Mouse (Mus musculus): ENCODE data around the gene Gm20605. TPM values are rescaled to one million over a fixed set of nuclear protein-coding genes. Genes with fewer than 3 reads are reported as not detected.
"Not testable (repeated sequence)": the region's sequence is repeated elsewhere in the genome, so short reads cannot be mapped to it uniquely, and the experiment has no call there.

Gene Gm20605
- polyA plus RNA-seq, 1 experiment from 2014 or later, result 18.4 TPM

- WGBS, result 2% methylated on average over 12 of the region's 12 CpGs
- H3K27me3 ChIP-seq (ENCODE audit: insufficient read depth, low read length), result no peaks in the 10 kb centered on the region; the same call in 1 of the 2 replicates
- H3K9me3 ChIP-seq (ENCODE audit: low read length), result no peaks in the 10 kb centered on the region
- peak overlapping the region; percentile 66 for H3K9ac ChIP-seq (replicated peaks; ENCODE audit: low read length)
- peak overlapping the region; percentile 46 for H3K4me3 ChIP-seq (ENCODE audit: low read length)
- peaks cover 12% of the 10 kb centered on the region for H3K36me3 ChIP-seq (ENCODE audit: insufficient read depth, low read length)
- H3K27ac ChIP-seq (ENCODE audit: low read length), result peak overlapping the region; percentile 96
- H3K4me2 ChIP-seq (replicated peaks; ENCODE audit: low read depth, low read length), result peak overlapping the region; percentile 58
- peak; percentile 59 for ATAC-seq (ENCODE audit: low FRiP score, low TSS enrichment)
- peaks cover 56% of the 10 kb centered on the region for H3K4me1 ChIP-seq (ENCODE audit: insufficient read depth, low read length)
These were observed 18.3 kb upstream of the Gm20605 start for GRCm38 (mm10) chr5:137610548-137611244.

DNA sequence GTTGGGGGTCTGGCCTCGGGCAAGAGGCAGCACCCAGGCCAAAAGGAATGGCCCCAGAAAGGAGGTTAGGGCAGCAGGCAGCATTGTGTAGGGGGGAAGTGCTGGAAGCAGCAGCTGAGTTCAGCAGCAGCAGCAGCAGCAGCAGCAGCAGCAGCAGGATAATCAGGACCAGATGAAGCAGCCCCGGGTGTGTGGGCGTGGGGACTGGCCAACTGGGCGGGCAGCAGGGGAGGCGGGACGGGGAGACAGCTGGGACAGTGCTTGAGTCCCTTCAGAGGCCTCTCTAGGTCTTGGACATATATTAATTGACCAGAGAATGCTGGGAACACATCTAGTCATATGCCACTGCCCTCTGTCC lies 17.8 kb upstream of the Gm20605 start:
- WGBS, result 3% methylated on average over 6 of the region's 6 CpGs
- peak overlapping the region; percentile 58 for H3K4me2 ChIP-seq (replicated peaks; ENCODE audit: low read depth, low read length)
- ATAC-seq (ENCODE audit: low FRiP score, low TSS enrichment), result peak; percentile 82
- peak overlapping the region; percentile 46 for H3K4me3 ChIP-seq (ENCODE audit: low read length)
- peaks cover 56% of the 10 kb centered on the region for H3K4me1 ChIP-seq (ENCODE audit: insufficient read depth, low read length)
- peak overlapping the region; percentile 66 for H3K9ac ChIP-seq (replicated peaks; ENCODE audit: low read length)
- no peaks in the 10 kb centered on the region for H3K9me3 ChIP-seq (ENCODE audit: low read length)
- peak overlapping the region; percentile 96 for H3K27ac ChIP-seq (ENCODE audit: low read length)
- no peaks in the 10 kb centered on the region; the same call in 1 of the 2 replicates for H3K27me3 ChIP-seq (ENCODE audit: insufficient read depth, low read length)
- peaks cover 9% of the 10 kb centered on the region for H3K36me3 ChIP-seq (ENCODE audit: insufficient read depth, low read length)

GRCm38 (mm10) chr5:137613076-137613475 lies 15.9 kb upstream of the Gm20605 start:
- ATAC-seq (ENCODE audit: low FRiP score, low TSS enrichment), result no peak
- Histone ChIP-seq H3K4me1 (ENCODE audit: insufficient read depth, low read length) (peaks cover 53% of the 10 kb centered on the region), H3K9me3 (ENCODE audit: low read length) (no peaks in the 10 kb centered on the region), H3K9ac (replicated peaks; ENCODE audit: low read length) (0 out of 2 replicates have a peak overlapping the region, but pooled peaks have one; percentile 35), H3K4me2 (replicated peaks; ENCODE audit: low read depth, low read length) (no peak overlapping the region), H3K27ac (ENCODE audit: low read length) (no peak overlapping the region), H3K27me3 (ENCODE audit: insufficient read depth, low read length) (no peaks in the 10 kb centered on the region; the same call in 1 of the 2 replicates), H3K4me3 (ENCODE audit: low read length) (no peak overlapping the region), H3K36me3 (ENCODE audit: insufficient read depth, low read length) (no peaks in the 10 kb centered on the region)
- 61% methylated on average over 5 of the region's 5 CpGs for WGBS

GRCm38 (mm10) chr5:137613550-137613949 lies 15.4 kb upstream of the Gm20605 start, which contains the start of gene Pcolce:
TSS of gene Pcolce (minus strand) at chr5:137613784.
- no peak within 1 kb of the TSS for H3K27ac ChIP-seq (ENCODE audit: low read length)
- H3K9me3 ChIP-seq (ENCODE audit: low read length), result no peaks in the 10 kb centered on the region
- no peaks in the 10 kb centered on the region for H3K27me3 ChIP-seq (ENCODE audit: insufficient read depth, low read length)
- H3K4me1 ChIP-seq (ENCODE audit: insufficient read depth, low read length), result peaks cover 48% of the 10 kb centered on the region
- H3K9ac ChIP-seq (replicated peaks; ENCODE audit: low read length), result 0 out of 2 replicates have a peak within 1 kb of the TSS, but pooled peaks have one; percentile 35
- no peak within 1 kb of the TSS for H3K4me3 ChIP-seq (ENCODE audit: low read length)
- ATAC-seq (ENCODE audit: low FRiP score, low TSS enrichment), result no peak
- H3K36me3 ChIP-seq (ENCODE audit: insufficient read depth, low read length), result no peaks in the 10 kb centered on the region
- WGBS, result 21% methylated on average over 11 of the region's 11 CpGs
- 0 out of 2 replicates have a peak within 1 kb of the TSS, but pooled peaks have one; percentile 2 for H3K4me2 ChIP-seq (replicated peaks; ENCODE audit: low read depth, low read length)

GRCm38 (mm10) chr5:137614921-137615320 lies 14.1 kb upstream of the Gm20605 start:
- H3K4me3 ChIP-seq (ENCODE audit: low read length); H3K27me3 ChIP-seq (ENCODE audit: insufficient read depth, low read length); H3K27ac ChIP-seq (ENCODE audit: low read length); H3K36me3 ChIP-seq (ENCODE audit: insufficient read depth, low read length); H3K9me3 ChIP-seq (ENCODE audit: low read length); H3K9ac ChIP-seq (replicated peaks; ENCODE audit: low read length); H3K4me2 ChIP-seq (replicated peaks; ENCODE audit: low read depth, low read length); ATAC-seq (ENCODE audit: low FRiP score, low TSS enrichment): not testable (repeated sequence)
- WGBS, result 92% methylated on average over 2 of the region's 2 CpGs
- H3K4me1 ChIP-seq (ENCODE audit: insufficient read depth, low read length), result peaks cover 35% of the 10 kb centered on the region

- H3K27ac ChIP-seq (ENCODE audit: low read length), result no peak overlapping the region
- no peak overlapping the region for H3K9ac ChIP-seq (replicated peaks; ENCODE audit: low read length)
These were observed 13.6 kb upstream of the Gm20605 start for GRCm38 (mm10) chr5:137615347-137615746.

DNA sequence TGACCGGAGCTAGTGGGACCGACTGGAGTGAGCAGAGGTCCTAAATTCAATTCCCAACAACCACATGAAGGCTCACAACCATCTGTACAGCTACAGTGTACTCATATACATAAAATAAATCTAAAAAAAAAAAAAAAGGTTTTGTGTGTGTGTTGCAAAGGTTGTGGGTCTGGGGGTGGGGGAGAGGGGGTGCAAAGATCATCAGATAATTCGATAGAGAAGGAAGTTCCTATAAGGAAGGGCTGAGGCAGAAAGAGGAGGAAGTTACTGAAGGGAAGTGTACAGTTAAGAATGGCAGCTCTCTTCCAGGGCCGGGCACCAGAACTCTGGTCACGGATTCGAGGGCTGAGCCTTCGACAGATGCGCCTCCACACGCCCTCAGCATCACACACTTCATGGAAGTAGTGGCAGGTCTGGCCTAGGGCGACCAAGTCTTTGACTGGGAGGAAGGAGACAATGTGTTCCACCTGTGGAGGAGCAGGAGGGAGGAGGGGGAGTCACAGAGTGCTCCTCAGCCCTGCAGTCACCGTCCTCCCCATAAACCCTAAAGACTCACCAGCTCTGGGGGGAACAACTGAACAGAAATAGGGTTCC lies 4.9 kb upstream of the Gm20605 start:
- Histone ChIP-seq H3K4me1 (ENCODE audit: insufficient read depth, low read length) (0 out of 2 replicates have a peak, but pooled peaks cover 5% of the 10 kb centered on the region), H3K27me3 (ENCODE audit: insufficient read depth, low read length) (no peaks in the 10 kb centered on the region), H3K9me3 (ENCODE audit: low read length) (no peaks in the 10 kb centered on the region), H3K9ac (replicated peaks; ENCODE audit: low read length) (no peak overlapping the region), H3K4me2 (replicated peaks; ENCODE audit: low read depth, low read length) (no peak overlapping the region), H3K27ac (ENCODE audit: low read length) (no peak overlapping the region), H3K4me3 (ENCODE audit: low read length) (no peak overlapping the region), H3K36me3 (ENCODE audit: insufficient read depth, low read length) (no peaks in the 10 kb centered on the region)
- WGBS, result 80% methylated on average over 11 of the region's 11 CpGs
- ATAC-seq (ENCODE audit: low FRiP score, low TSS enrichment), result no peak

More at GRCm38 (mm10) chr5:137615347-137615746, 13.6 kb upstream of the Gm20605 start:
- peaks cover 31% of the 10 kb centered on the region for H3K4me1 ChIP-seq (ENCODE audit: insufficient read depth, low read length)
- 85% methylated on average over 7 of the region's 7 CpGs for WGBS
- H3K27me3 ChIP-seq (ENCODE audit: insufficient read depth, low read length), result no peaks in the 10 kb centered on the region
- H3K4me3 ChIP-seq (ENCODE audit: low read length), result no peak overlapping the region
- no peaks in the 10 kb centered on the region for H3K9me3 ChIP-seq (ENCODE audit: low read length)
- no peak for ATAC-seq (ENCODE audit: low FRiP score, low TSS enrichment)
- no peaks in the 10 kb centered on the region for H3K36me3 ChIP-seq (ENCODE audit: insufficient read depth, low read length)
- no peak overlapping the region for H3K4me2 ChIP-seq (replicated peaks; ENCODE audit: low read depth, low read length)

- peak overlapping the region; percentile 58 for H3K4me3 ChIP-seq (ENCODE audit: low read length)
- peaks cover 39% of the 10 kb centered on the region for H3K4me1 ChIP-seq (ENCODE audit: insufficient read depth, low read length)
- H3K9me3 ChIP-seq (ENCODE audit: low read length), result no peaks in the 10 kb centered on the region
- peak overlapping the region; percentile 70 for H3K9ac ChIP-seq (replicated peaks; ENCODE audit: low read length)
- ATAC-seq (ENCODE audit: low FRiP score, low TSS enrichment), result no peak
- 0 out of 2 replicates have a peak, but pooled peaks cover under 1% of the 10 kb centered on the region for H3K36me3 ChIP-seq (ENCODE audit: insufficient read depth, low read length)
- no peaks in the 10 kb centered on the region for H3K27me3 ChIP-seq (ENCODE audit: insufficient read depth, low read length)
- H3K27ac ChIP-seq (ENCODE audit: low read length), result peak overlapping the region; percentile 80
- H3K4me2 ChIP-seq (replicated peaks; ENCODE audit: low read depth, low read length), result peak overlapping the region; percentile 65
- 3% methylated on average over 9 of the region's 9 CpGs for WGBS
These were observed 984 bp upstream of the Gm20605 start for GRCm38 (mm10) chr5:137627991-137628390.

DNA sequence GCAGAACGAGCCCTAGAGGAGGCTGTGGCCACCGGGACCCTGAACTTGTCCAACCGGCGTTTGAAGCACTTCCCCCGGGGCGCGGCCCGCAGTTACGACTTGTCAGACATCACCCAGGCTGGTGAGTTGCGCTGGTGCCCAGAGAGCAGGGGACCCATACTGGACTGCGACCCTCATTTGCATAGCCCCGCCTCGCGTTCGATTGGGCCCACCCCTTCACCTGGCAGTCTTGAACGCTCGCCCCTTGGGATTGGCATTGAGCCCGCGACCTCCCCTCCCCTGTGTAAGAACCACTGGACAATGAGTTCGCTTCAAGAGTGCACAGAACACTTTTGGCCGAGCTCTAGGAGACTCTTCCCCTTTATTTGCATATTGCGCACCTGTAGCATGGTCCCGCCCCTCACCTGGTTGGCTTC lies 339 bp downstream of the Gm20605 start:
- peak; percentile 57 for ATAC-seq (ENCODE audit: low FRiP score, low TSS enrichment)
- Histone ChIP-seq H3K9me3 (ENCODE audit: low read length) (no peaks in the 10 kb centered on the region), H3K27me3 (ENCODE audit: insufficient read depth, low read length) (no peaks in the 10 kb centered on the region), H3K4me2 (replicated peaks; ENCODE audit: low read depth, low read length) (peak overlapping the region; percentile 89), H3K9ac (replicated peaks; ENCODE audit: low read length) (peak overlapping the region; percentile 85), H3K4me3 (ENCODE audit: low read length) (peak overlapping the region; percentile 83), H3K4me1 (ENCODE audit: insufficient read depth, low read length) (peaks cover 39% of the 10 kb centered on the region), H3K36me3 (ENCODE audit: insufficient read depth, low read length) (peaks cover 12% of the 10 kb centered on the region), H3K27ac (ENCODE audit: low read length) (peak overlapping the region; percentile 98)
- under 1% methylated on average over 23 of the region's 23 CpGs for WGBS

Data from kidney, embryonic 16.5 days (tissue).